Mouse (Mus musculus) induced T-regulatory cell, adult 2 months (primary cell): Measurements from ENCODE around the gene Timp4.

Experiments
- DNase-seq: peaks from one replicate; pipeline ENCODE4 v3.0.0-alpha.2; 2012; ENCODE audit warnings: low read depth

Gene Timp4

GRCm38 (mm10) chr6:115252099-115252873, at the start of gene Timp4:
Gene Timp4, minus strand, starts transcription at chr6:115252205.
- no peak for DNase-seq

DNA sequence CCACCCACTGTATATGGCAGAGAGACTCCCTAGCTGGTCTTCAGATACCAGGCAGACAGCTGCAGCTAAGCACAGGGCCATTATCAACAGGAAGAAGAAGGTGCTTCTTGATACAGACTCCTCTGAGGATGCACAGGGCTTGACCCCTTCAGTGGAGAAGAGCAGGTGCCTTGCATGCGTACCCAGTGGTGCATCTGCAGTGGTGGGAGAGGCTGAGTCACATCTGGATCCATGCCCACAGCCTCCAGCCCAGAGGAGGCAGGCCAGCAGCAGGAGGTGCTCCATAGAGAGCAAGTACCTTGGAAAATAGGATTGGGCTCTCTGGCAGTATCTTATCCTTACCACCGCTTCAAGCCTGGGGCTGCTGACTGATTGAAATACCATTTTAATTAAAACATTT, 41.9 kb upstream of the Timp4 start:
- no peak for DNase-seq

- DNase-seq, result no peak
Observed at GRCm38 (mm10) chr6:115292621-115293020, 40.6 kb upstream of the Timp4 start.

DNA sequence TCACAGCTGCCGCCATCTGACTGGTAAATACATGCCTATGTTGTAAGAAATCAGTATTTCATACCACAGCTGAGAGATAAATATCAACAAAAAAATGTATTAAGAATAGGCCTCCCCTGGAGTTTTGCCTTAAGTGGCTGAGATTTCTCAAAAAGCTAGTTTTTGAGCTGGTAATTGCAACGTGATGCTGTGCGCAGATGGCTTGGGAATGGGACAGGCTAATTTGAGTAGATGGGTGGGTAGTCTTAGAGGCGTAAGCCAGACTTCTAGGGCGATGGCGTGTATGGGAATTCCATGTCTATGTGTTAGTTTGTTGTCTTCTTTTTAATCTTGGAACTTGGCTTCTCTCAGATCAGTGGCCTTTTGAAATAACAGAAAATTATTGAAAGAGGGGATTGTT, 39.8 kb upstream of the Timp4 start:
- no peak for DNase-seq

- DNase-seq, result no peak
Observed at GRCm38 (mm10) chr6:115291068-115291467, 39.1 kb upstream of the Timp4 start.

DNA sequence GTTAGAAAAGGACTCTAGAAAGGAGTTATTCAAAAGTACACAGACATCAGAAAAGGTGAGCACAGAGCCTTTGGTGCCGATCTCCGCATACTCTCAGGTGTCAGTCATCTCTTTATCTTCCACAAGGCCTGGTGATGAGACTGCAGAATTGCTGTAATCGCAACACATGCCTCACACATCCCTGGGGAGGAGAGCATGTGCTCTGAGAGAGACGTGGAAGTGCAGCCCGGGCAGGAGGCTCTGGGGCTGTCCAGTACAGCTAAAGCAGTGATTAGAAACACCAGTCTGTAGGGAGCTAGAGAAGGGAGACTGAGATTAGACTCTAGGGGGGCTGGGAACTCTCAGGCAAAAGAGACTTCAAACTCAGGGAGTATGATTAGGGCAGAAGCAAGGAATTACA, 38.6 kb upstream of the Timp4 start:
- DNase-seq, result no peak

DNA sequence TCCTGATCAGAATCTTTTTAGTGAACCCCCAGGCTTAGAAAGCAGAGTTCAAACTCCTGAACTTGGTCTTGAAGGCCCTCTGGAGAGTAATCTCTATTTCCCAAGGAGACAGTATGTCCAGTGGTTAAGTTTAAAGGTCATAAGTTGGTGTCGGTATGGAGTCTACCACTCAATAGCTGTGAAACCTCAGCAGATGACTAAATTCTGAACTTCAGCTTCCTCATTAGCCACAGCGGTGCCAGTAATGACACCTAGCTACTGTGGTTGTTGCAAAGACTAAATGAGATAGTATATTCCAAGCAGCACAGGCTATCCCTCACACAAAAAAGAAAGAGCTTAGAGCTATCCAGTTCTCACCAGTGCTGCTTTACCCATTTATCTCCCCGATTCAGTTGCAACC, 36.2 kb upstream of the Timp4 start:
- no peak for DNase-seq

DNA sequence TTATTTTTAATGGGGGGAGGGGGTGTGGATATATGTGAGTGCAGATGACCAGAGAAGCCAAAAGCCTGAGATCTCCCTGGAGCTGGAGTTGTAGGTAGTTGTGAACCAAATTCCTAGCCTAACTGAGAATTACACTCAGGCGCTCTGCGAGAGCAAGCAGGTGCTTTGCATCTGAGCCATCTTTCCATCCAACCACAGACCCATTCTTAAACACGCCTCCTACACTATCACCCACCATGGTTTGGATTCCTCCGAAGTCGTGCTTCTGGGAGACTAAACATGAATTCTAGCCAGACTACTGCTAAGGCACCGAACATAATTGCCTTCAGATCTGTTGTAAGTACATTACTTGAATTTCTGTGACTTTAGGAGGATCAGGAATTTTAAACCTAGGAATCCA, 34.4 kb upstream of the Timp4 start:
- no peak for DNase-seq

DNA sequence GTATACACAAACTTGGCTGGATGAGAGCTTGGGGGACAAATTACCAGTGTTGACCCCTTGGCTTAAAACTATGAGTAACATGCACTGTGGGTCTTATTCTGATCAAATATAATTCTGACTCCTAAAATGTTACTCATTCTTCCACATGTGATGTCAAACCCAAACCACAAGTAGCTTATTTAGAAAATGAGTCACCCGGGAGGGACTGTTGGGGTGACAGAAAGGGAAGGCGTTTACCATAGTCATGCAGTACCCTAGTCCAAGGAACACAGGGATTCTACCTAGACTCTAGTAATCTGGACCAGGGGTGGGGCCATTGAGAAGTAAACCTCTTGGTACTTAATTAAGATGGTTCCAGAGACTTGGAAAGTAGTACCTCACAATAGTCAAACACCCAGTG, 32.1 kb upstream of the Timp4 start:
- DNase-seq, result peak; percentile 8

DNA sequence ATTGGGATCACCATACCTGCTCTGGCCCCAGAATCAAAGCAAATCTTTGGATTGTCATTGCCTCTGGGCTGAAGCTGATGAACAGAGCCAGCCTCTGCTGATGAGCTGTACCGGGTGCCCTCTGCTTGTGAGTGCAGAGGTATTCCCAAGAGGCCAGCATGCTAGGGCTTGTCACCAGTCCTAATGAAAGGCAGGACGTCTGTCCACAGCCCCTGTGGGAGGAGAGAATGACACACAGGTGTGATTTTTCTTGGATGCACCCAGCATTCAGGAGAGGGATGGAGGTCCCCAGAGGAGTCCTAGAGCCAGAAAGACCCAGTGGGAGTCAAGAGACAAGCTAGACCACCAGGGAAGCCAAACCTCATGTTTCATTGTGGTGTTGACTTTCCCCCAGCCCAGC, 27.6 kb upstream of the Timp4 start:
- DNase-seq, result no peak

- no peak for DNase-seq
Observed at GRCm38 (mm10) chr6:115278086-115278485, 26.1 kb upstream of the Timp4 start.

GRCm38 (mm10) chr6:115275116-115275815, 23.3 kb upstream of the Timp4 start:
- DNase-seq, result no peak

GRCm38 (mm10) chr6:115274705-115275104, 22.7 kb upstream of the Timp4 start:
- no peak for DNase-seq

GRCm38 (mm10) chr6:115273346-115273745, 21.3 kb upstream of the Timp4 start:
- DNase-seq, result no peak

DNA sequence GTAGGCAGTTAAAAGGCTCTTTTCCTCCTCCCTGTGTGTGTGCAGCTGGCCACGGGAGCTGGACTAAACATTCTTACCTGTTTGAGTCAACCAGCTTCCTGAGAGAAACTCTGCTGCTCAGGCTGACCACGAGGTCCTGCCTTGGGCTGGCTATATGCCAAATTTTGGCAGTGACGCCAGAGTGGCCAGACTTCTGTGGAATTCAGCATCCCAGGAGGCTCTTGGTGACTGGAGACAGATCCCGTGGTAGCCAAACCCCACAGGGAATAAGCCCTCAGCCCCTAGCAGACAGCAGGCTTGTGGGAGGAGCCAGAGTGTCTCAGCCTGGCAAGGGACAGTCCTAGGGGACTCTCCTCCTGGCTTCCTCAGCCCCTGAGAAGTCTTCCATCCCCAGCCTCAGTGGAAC, 19.9 kb upstream of the Timp4 start:
- DNase-seq, result no peak

- no peak for DNase-seq
Observed at GRCm38 (mm10) chr6:115271326-115271725, 19.3 kb upstream of the Timp4 start.

- DNase-seq, result no peak
Observed at GRCm38 (mm10) chr6:115270085-115270484, 18.1 kb upstream of the Timp4 start.

- no peak for DNase-seq
Observed at GRCm38 (mm10) chr6:115269561-115269960, 17.6 kb upstream of the Timp4 start.

GRCm38 (mm10) chr6:115268551-115269385, 16.8 kb upstream of the Timp4 start:
- no peak for DNase-seq

DNA sequence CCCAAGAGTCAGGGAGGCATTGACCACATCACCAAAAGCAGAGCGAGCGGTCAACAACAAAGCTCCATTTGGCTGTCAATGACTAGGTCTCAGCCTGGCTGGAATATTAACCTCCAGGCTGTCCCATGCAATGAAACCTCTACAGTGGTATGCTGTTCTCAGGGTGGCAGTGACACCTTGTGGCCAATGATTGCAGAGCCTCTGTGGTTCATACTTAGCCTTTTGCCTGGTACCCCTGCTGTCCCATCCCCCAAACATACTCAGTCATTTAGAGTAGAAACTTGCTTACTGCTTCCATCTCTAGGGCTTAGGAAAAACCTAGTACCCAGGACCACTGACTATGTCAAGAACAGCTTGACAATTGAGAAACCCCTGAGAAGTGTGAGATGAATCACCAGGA, 15.9 kb upstream of the Timp4 start:
- peak; percentile 42 for DNase-seq

DNA sequence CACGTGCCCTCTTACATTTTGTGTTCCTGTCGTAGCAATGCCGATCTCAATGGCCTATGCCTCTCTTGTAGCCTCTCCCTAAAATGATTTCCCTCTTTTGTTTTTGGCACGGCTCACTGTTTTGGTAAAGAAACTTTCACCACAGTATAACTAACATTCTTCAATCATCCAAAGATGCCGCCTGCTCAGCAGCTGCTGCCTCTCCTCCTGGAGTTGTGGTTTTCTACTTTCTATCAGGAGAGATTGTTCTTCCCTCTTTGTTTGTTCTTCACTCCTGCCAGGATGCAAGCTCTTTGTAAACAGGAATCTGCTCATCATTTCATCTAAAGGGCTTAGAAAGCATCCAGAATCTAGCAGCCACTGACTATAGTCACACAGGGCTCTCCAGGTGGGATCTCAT, 14.8 kb upstream of the Timp4 start:
- DNase-seq, result no peak

DNA sequence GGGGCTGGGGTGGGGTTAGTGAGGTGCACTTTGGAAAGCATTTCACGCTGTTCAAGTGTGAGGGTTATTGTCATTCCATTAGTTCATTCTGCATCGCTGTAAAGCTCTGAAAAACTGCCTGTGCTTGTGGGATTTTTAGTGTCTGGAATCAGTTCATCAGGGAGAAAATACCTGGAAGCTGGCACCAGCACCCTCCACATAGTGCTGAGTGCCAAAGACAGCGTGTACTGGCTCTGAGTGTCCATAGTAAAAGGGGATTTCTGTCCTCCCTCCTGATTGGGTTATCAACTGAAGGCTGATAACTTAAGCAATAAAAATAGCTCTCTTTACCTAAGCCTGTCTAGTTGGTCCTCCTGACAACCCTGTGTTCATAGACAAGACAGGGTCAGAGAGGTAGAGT, 8.5 kb upstream of the Timp4 start:
- no peak for DNase-seq

GRCm38 (mm10) chr6:115255171-115255570, 3.2 kb upstream of the Timp4 start:
- DNase-seq, result no peak
